Mouse (Mus musculus) heart, adult 10 weeks (tissue): ENCODE results near the gene Dmrtc1c1. TPM values are rescaled to one million over a fixed set of nuclear protein-coding genes. Genes with fewer than 3 reads are reported as not detected.

Experiments
- polyA plus RNA-seq: library from polyadenylated mRNA; stranded (reverse); fragments of 350-450 nt; fragmentation: Illumina TruSeq; extraction: RNeasy Lipid Tissue Mini Kit (QIAGEN cat#74804); gene quantifications from one replicate; pipeline ENCODE4 v1.2.3, GENCODE M21; 2014; ENCODE audit warnings: low read depth, low replicate concordance

The Dmrtc1c1 gene
- polyA plus RNA-seq = not detected

DNA sequence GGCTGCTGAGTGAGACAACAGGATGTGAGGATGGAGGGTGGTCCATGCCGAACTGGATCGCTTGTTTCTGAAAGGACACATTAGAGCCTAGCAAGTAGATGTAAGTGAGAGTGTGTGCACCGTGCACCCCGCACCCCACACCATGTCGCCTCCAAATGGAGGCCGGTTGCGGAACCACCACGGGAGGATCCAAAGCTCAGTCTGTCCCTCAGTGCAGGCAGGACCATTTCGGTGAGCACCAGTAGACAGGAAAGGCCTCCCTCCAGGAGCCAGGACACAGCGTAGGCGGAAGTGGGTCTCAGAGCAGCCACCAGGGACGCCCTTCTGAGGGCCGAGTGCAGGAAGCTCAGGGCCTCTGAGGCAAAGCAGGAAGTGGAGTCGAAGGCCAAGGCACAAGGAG lies at the start of gene Dmrtc1c1:
Dmrtc1c1 (plus strand) TSS at position 301 of the 400 bp plus-strand sequence.

GRCm38 (mm10) chrX:102854516-102854915 lies 51.8 kb downstream of the Dmrtc1c1 start, which contains the start of gene Dmrtc1c2:
Dmrtc1c2 (minus strand) TSS chrX:102854616.

Other genes starting within 250 kb of the Dmrtc1c1 start
- gene Phka1, start 158.7 kb upstream of the Dmrtc1c1 start, polyA plus RNA-seq = 19.8 TPM
- gene Gm3880, start 116.0 kb upstream of the Dmrtc1c1 start, polyA plus RNA-seq = not detected
- gene Gm9112, start 95.3 kb upstream of the Dmrtc1c1 start, polyA plus RNA-seq = not detected
- not detected for gene Dmrtc1b, start 95.1 kb upstream of the Dmrtc1c1 start, polyA plus RNA-seq
- gene Dmrtc1c2, start 51.7 kb downstream of the Dmrtc1c1 start, polyA plus RNA-seq = not detected
- not detected for gene 1700031F05Rik, start 65.0 kb downstream of the Dmrtc1c1 start, polyA plus RNA-seq
- not detected for gene Dmrtc1a, start 105.7 kb downstream of the Dmrtc1c1 start, polyA plus RNA-seq
- not detected for gene 1700011M02Rik, start 105.9 kb downstream of the Dmrtc1c1 start, polyA plus RNA-seq
- gene 1700018G05Rik, start 125.4 kb downstream of the Dmrtc1c1 start, polyA plus RNA-seq = not detected